Mouse (Mus musculus) CD8-positive naive resting alpha-beta T cell, adult 2 months (primary cell): ENCODE data around the gene Scamp5.
A peak's percentile ranks its signal among the peaks of the same experiment; 100 is the strongest.

Source experiments
- DNase-seq, 2 experiments: peaks; one replicate each; pipeline ENCODE4 v3.0.0; 2022; ENCODE audit warnings: low read depth in 2 of 2, low spot score in 2 of 2

The Scamp5 gene

GRCm38 (mm10) chr9:57419521-57420267 lies 48.2 kb downstream of the Scamp5 start:
- no peak for DNase-seq

- no peak for DNase-seq
Measured at GRCm38 (mm10) chr9:57417341-57417740, 50.5 kb downstream of the Scamp5 start.

GRCm38 (mm10) chr9:57407120-57407905 lies 60.5 kb downstream of the Scamp5 start:
- DNase-seq, result no peak

- no peak for DNase-seq
Measured at GRCm38 (mm10) chr9:57406395-57406794, 61.5 kb downstream of the Scamp5 start.

- peak; percentile 21 to 47 for DNase-seq
Measured at GRCm38 (mm10) chr9:57404036-57404435, 63.8 kb downstream of the Scamp5 start.

- no peak for DNase-seq
Measured at GRCm38 (mm10) chr9:57402318-57403251, 65.3 kb downstream of the Scamp5 start.

GRCm38 (mm10) chr9:57398773-57399172 lies 69.1 kb downstream of the Scamp5 start:
- DNase-seq, result no peak

GRCm38 (mm10) chr9:57392892-57393291 lies 75.0 kb downstream of the Scamp5 start:
- DNase-seq, result no peak
